Mouse (Mus musculus) urinary bladder, postnatal 4 days (tissue): Measurements from ENCODE around the gene Ccn5.

Experiments
- DNase-seq, 2 experiments: peaks; one replicate each; pipeline ENCODE4 v3.0.0; 2021 to 2022; ENCODE audit warnings: low spot score in 2 of 2

Ccn5 gene

GRCm38 (mm10) chr2:163820607-163821006, at the start of gene Ccn5:
TSS of gene Ccn5 (plus strand) at chr2:163820861.
- peak in 1 of 2 experiments; percentile 48 for DNase-seq

- no peak for DNase-seq
These were observed 44.0 kb upstream of the Ccn5 start for GRCm38 (mm10) chr2:163776661-163777060.

DNA sequence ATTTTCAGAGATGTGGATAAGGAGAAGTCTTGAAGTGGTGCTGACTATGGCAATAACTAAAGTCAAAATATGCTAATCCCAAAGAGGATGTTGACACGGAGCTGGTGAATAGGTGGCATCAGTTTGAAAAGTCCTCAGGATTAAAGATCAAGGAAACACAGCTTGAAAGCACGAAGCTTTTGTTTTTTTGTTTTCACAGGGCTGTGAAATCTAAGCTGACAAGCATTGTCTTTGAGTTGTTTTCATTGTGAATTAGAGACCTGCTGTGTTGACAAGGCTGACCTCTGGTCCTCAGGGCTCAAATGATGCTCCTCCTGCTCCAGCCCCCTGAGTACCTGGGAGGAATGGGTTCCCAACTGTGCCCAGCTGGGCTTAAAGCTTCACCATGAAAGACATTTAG, 43.6 kb upstream of the Ccn5 start:
- DNase-seq = no peak

DNA sequence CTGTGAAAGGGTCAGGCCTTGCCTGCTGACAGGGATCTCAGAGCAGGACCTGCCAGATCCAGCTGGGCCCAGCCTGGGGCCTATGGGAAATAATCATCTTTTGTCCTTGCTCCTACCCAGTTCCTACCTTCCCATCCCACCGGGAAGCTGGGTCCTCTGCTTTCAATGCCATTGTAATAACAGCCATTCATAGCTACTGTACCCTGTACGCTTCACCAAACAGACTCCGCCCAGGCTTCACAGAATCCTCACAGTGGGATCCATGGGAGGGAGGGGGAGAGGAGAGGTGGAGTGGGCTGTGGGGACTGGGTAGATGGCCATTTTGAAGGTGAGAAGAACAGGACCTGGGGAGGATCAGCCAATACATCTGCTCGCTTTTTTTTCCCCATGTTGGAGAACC, 41.8 kb upstream of the Ccn5 start:
- no peak for DNase-seq

DNA sequence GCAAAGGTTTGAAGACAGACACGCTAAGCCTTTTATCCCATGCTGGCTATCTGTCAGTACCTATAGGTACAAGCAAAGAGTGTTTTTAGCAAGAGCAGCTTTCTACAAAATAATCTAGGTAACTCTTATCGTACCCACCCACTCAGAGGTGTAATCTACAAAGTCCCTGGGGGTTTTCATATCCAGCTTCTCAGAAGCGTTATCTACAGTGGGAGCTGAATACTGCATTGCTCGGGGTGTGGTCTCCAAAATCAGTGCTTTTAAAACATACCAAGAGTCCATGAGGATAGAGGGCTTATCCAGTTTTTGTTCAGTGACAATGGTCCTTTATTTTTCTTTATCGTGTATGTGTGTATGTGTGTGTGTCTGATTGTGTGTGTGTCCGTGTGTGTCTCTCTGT, 37.3 kb upstream of the Ccn5 start:
- DNase-seq = no peak

GRCm38 (mm10) chr2:163783901-163784300, 36.8 kb upstream of the Ccn5 start:
- DNase-seq = no peak

- DNase-seq = no peak
These were observed 33.6 kb upstream of the Ccn5 start for GRCm38 (mm10) chr2:163787086-163787485.

DNA sequence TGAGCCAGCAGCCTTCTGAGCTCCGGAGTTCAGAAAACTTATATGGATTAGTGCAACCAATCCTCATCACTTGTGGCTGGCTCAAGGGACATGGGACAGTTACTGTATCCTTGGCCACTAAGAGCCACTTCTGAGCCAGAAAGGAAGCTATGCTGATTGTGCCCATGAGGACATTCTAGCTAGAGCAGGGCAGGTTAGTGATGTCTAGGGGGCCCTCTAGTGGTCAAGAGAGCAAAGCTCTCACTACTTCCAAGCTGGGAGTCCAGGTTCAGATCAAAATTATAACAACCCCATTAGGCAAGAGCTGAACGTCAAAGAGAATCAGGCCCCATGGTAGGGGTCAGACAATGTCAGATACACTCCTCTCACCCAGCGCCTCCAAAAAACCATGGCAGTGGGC, 33.0 kb upstream of the Ccn5 start:
- DNase-seq = no peak

DNA sequence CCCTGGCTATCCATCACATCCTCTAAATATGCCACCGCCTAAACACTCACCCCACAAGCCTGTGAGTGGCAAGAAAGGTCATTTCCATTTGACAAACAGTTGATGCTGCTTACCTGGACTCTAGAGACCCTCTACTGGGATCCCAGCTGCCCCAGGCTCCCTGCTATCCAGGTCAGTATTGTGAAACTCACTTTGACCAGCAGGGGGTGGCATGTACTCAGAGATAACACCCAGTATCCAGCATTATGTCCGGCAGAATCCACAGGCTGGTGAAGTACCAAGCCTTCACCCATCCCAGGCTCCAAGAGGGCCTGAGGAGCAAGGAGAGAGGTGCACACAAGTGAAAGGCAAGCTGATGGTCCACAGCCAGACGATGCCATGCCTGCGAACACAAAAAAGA, 32.2 kb upstream of the Ccn5 start:
- DNase-seq = peak; percentile 53 to 70

DNA sequence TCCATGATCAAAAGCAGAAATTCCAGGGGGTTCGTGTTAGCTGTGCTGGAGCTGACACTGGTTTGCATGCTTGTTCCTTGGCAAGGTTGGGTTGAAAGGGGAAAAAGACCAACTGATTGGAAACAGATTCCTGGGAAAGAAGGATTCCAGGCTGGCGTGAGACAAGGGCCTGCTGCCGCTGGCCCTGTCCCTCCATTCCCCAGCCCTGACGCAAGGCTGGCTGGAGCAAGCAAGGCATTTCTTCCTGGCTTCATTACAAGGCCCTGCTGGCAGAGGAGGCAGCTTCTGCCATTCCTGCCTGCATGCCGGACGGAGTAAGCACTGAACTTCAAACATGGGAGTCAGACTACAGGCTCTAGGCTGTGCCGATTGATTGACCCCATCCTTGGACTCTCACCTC, 22.2 kb upstream of the Ccn5 start:
- peak in 1 of 2 experiments; percentile 45 for DNase-seq

DNA sequence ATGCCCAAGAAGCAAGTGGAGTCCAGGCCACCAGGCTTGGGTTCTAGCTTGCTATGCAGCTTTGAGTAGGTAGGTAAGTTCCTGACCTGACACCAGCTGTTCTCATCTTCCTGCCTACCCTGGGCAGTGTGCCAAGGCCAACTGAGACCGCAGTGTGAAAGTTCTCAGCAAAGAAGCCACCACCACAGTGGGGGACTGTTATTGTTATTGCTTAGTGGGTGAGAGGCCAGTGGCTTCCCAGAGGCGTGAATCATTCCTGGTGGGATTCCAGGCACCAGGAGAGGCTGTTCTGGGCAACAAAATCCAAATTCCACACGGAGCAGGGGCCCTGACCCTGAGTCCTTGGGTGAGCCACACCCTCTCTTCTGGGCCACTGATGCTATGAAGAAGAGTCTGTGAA, 19.8 kb upstream of the Ccn5 start:
- no peak for DNase-seq

GRCm38 (mm10) chr2:163801406-163801805, 19.3 kb upstream of the Ccn5 start:
- no peak for DNase-seq

DNA sequence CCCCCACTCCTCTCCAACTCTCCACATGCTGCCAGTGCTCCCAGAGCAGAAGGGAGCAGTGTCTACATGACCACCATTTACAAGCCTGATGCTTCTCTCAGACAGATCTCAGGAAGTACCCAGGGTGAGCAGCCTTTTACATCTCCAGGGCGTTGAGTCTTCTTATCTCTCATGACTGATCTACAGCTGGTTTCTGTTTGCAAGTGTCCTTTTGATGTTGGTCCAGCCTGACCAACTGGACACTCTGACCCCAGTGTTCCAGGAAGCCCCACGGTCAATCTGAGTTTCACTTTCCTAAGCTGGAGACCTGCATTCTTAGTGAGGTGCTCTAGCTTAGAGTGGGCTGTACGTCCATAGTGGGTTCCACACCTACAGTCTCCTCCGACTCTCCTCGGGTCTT, 16.8 kb upstream of the Ccn5 start:
- no peak for DNase-seq

DNA sequence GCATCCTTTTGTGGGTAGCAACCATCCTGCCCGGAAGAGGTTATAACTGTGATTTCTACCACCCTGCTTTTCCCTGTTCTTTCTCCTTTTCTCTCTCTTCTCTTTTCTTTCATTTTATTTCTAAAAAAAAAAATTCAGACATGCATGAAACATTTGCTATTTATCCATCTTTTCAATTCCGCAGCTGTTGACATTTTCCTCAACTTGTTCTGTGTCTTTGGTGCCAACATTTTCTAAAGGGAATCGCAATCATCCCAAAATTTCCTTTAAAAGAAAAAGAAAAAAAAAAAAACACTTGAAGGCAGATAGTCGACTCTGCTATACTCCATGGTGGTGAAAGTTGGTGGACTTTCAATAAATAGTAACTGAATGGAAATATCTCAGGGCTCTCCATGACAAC, 11.5 kb upstream of the Ccn5 start:
- no peak for DNase-seq

- DNase-seq = no peak
These were observed 11.0 kb upstream of the Ccn5 start for GRCm38 (mm10) chr2:163809704-163810103.

GRCm38 (mm10) chr2:163813077-163813476, 7.6 kb upstream of the Ccn5 start:
- no peak for DNase-seq

GRCm38 (mm10) chr2:163814739-163815465, 5.8 kb upstream of the Ccn5 start:
- no peak for DNase-seq

DNA sequence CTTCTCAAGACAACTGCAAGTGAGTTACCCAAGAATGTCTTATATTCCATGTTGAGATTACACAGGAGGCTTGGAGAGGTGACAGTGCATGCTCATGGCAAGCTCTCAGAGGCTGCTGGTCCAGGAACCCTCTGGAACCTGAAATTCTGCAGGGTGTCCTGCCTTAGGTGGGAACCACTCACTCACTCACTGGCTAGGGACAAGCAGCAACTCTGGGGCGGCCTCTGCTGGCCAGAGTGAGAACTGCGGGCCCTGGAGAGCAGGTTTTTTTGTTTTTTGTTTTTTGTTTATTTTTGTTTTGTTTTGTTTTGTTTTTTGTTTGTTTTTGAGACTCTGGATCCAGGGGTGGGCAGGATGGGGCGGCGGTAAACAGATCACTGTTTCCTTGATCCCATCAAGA, 2.6 kb downstream of the Ccn5 start:
- no peak for DNase-seq

DNA sequence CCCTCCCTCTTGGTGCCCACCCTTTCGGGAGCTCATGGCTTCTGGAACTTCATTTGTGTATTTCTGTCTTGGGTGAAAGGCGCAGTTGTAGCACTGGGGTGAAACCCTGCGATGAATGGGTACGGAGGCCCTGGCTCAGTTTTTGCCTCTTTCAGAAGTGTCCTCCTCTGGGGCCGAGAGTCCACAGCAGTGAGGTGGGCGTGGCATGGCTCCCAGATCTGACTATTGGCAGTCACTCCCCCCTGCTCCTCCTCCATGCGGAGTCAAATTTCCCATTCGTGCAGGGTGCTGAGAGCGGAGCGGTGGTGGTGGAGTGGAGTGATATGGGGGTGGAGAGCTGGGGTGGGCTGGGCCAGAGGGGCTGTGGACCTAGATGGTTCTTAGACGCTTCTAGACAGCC, 3.1 kb downstream of the Ccn5 start:
- no peak for DNase-seq

- no peak for DNase-seq
These were observed 5.2 kb downstream of the Ccn5 start for GRCm38 (mm10) chr2:163825861-163826260.

DNA sequence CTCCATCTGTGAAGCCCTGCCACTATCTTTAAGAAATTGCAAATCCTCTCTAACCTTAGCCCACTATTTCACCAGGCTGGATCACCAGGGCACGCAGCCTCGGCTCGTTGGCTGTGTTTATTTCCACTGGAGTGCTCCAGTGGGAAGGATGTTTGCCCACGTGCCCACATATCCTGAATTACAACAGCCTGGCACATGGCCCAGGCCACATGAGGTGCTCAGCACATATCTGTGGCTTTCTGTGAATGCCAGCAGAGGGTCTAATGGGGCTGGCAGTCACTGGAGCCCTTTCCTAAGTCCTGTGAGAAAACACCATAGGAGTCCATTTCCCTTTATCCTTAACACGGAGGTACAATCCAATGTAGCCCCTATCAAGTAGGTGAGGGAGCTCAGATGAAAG, 5.8 kb downstream of the Ccn5 start:
- no peak for DNase-seq

DNA sequence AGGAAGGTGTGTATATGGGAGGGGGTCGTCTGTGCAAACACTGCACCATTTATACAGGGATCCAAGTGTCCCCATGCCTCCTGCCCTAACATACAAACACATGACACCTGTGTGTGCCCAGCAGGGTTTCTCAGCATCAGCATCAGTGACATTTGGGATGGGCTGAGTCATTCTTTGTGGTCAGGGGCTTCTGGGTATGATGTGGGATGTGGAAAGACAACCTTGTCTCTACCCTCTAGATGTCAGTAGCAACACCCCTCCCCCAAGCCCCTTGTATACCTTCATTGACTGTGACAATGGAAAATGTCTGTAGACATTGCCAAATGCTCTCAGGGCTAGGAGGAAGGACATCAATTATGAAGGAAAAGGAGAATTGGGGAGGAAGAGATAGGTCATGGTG, 10.5 kb downstream of the Ccn5 start:
- no peak for DNase-seq

DNA sequence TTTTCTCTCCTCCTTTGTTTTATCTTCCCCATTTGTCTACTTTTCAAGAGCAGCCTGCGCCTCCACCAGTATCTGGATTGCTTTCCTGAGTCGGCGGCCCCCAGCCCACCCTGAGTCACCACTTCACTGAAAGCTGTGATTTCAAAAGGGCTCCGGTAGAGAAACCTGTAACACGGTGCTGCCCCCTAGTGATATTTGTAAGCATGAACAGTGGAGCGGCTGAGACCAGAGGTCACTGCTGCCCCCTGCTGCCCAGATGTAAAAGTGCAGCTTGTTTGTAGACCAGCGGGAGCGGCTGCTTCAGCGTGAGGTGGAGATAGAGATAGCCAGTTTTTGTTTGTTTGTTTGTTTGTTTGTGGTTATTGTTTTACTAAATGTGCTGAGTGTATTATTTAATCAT, 17.4 kb downstream of the Ccn5 start:
- DNase-seq = peak; percentile 51 to 81

GRCm38 (mm10) chr2:163839519-163839918, 18.9 kb downstream of the Ccn5 start:
- no peak for DNase-seq
